Mouse (Mus musculus): ENCODE results near the gene Gm21905.

DNA sequence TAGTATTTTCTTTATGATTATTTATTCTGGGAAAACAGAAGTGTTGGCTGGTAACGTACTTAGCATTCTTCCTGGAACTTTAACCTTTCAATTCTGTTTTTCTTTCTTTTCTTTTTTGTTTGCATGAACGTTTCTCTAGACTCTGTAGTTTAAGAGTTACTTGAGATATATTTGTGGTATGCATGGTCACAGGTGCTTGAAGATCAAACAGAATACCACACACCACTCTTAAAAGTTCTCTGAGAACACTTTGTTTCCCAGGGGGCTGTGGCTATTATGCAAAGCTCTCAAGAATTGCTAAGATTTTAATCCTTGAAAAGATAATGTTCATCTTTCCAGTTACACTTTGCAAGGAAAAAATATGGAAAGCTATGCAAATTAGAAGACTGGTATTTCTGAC lies 41.7 kb downstream of the Gm21905 start:
- TF ChIP-seq CTCF (IDR thresholded peaks at IDR 0.05; ENCODE audit: low read depth, low read length) = no peak
- no peak for TF ChIP-seq POLR2A (IDR thresholded peaks at IDR 0.05; ENCODE audit: insufficient read depth, low read length)
- TF ChIP-seq EP300 (IDR thresholded peaks at IDR 0.05; ENCODE audit: insufficient read depth, low read depth, low read length) = no peak

Measured in ES-Bruce4 (cell line).